Mouse (Mus musculus): Measurements from ENCODE around the gene Erc2.

The Erc2 gene

DNA sequence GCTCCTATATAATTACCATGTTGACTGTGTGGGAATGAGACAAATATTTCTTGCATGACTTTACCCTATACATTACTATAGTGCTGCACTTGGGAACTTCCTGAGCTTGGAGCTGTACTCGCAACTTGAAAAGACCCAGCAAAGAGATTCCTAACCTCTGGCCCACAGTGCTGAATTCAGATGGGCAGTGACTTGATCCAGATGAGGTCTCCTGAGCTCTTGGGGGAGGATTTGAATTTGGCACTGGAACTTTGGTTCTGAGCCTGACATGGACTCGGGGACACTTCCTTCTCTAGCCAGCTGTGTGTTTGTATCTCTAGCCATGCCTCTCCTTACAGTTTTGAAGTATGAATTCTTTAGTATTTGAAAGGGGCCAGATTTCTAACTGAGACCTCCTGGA, 666.7 kb downstream of the Erc2 start:
- DNase-seq (ENCODE audit: low read depth) = no peak

DNA sequence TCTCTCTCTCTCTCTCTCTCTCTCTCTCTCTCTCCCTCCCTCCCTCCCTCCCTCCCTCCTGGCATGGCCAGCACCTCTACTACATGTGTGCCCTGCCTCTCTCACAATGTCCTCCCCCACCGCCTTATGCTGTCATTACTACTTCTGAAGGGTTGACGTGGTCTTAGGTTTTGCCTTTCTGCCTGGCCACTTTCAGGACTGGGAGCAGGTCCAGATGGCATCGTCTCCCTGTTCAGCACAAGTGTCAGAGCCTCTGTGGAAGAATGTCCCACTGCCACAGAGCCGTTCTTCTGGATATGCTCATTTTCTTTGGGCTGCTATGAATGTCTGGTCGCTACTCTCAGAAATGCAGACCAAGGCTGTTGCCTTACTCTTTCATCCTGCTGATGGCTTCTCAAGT, 671.7 kb downstream of the Erc2 start:
- DNase-seq (ENCODE audit: low read depth) = no peak

DNA sequence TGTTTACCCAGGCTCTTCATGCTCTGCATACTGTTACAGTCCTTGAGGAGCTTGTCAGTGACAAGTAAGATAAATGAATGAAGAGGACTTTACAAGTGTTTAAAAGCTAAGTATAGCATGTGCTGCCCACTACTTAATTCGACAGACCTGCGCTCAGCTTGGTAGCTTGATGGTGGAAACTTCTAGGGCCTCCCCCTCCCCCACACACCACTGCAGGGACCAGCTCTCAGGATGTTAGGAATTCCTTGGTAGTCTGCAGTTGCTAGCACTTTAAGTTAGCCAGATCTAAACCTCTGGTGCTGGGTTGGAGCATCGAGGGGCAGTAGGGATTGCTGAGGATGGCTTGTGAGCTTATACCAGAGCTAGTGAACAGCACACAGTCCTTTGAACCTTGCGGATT, 672.9 kb downstream of the Erc2 start:
- DNase-seq (ENCODE audit: low read depth) = no peak

DNA sequence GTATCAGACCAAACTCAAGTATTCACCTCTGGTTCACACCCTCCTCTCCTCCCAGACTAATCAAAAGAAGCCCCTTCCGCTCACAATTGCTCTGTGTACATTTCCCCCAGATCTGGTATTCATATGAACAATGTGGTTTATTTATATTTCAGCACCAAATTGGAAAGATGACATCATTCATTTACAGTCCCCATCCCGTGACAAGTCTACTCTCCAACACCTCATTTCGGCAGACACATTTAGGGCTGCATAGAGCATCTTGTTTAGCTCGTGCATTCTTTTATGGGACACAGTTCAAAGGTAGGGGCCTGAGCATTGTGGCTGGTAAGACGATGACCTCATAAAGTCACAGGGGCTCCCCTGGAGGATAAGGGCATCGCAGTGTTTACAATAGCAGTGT, 677.9 kb downstream of the Erc2 start:
- DNase-seq (ENCODE audit: low read depth) = no peak

DNA sequence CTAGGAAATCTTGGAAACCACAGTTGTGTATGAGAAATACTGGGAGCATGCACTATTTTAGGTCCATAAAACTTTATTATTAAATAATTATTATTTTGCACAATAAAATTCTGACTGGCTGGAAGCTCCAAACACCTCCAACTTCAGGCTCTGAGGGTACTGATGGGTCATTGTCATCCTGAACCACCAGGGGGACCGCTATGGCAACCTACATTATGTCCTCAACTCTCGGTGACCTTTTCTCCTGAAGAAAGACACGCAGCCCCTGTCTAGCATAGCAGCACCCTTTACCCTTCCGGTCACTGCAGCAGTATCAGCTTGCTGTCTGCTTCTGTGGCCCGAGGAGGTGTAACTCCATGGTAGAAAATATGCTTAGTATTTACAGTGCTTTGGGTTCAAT, 679.0 kb downstream of the Erc2 start:
- no peak for DNase-seq (ENCODE audit: low read depth)

DNA sequence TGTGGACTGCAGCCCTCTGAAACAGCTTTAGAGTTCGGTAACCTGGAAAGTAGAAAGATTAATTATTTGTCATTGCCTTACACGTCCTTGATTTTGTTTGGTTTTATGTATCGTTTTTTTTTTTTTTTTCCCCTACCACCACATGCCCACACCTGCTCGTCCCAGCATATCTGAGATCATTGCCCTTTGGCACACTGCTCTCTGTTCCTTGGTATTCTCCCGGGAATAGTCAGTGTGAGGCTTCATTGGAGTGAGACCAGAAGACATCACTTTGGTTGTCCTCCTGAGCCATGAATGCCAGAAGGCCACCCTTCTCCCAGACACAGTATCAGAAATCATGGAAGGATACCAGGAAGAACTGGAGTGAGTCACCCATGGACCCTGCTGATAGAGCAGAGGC, 681.9 kb downstream of the Erc2 start:
- no peak for DNase-seq (ENCODE audit: low read depth)

DNA sequence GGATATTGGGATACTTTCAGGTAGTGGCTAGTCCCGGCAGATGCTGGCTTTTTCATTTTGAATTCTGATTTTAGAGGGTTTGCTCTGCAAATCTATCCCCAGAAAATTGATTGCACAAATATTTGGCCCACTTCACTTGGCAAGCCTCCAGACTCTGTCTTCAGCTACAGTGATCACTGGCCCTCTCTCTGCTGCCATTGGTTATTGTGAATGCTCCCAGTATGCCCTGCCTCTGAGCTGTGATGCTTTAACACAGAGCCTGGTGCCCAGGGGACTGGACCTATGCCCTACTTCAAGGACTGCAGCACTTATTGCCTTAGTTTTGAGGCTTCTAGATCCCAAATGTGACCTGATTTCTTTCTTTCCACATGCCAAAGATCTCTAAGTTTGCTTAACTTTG, 686.4 kb downstream of the Erc2 start:
- DNase-seq (ENCODE audit: low read depth) = no peak

DNA sequence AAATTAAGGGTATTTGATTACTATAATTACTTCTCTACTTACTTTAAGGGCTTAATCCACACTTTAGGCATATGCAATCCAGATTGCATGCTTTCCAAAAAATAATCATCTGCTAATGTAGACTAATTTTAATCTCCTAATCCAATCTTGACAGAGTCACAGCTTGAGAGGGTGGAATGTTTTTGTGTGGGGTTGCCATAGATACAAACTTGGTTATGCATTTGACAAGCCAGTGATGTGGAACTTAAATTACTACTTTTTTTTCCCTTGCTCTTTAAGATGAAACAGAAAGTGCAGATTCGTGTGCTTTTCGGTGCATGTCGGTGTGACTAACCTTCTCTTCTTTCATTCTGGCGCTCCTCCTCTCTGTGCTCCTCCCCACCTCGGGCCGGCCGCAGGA, 694.6 kb downstream of the Erc2 start:
- no peak for DNase-seq (ENCODE audit: low read depth)

DNA sequence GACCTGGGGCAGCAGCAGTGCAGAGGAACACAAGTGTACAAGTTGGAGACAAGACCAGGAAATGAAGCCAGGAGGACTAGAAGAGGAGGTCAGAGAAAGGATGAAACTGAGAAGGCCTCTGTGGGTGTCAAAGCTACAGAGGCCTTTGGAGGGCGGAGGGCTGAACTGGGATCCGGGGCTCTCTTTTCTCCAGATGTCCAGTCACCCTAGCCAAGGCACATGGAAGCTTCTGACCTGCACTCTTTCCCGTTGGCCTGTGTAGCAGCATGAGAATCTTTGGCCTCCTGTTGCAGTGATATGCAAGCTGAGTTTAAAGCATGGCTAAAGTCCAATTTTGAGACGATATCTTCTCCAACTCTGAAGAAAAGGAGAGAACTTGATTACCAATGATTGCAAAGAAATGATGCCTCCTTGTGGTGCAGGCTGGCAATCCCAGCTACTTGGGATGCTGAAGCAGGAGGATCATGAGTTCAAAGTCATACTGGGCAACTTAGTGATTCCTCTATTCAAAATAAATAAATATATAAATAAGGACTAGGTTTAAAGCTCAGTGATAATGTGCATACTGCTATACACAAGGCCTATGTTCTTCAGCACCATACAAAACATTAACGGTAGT, 699.8 kb downstream of the Erc2 start:
- no peak for DNase-seq (ENCODE audit: low read depth)

DNA sequence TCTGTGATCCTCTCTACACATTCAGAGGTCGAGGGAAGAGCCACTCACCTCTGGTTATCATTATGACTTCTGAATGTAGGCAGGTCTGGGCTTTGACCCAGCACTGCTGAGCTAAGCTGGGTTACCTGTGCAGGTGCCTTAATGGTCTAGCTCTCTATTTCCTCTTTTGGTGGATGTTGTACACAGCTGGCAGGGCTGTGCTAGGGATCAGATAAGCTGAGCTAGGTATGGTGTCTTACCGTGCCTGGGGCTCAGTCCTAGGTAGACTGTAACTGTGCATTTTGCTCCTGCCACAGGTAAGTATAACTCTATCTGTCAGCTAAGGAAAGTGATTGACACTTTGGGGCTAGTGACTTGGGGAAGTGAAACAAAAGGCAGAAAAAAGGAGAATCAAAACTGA, 701.0 kb downstream of the Erc2 start:
- no peak for DNase-seq (ENCODE audit: low read depth)

DNA sequence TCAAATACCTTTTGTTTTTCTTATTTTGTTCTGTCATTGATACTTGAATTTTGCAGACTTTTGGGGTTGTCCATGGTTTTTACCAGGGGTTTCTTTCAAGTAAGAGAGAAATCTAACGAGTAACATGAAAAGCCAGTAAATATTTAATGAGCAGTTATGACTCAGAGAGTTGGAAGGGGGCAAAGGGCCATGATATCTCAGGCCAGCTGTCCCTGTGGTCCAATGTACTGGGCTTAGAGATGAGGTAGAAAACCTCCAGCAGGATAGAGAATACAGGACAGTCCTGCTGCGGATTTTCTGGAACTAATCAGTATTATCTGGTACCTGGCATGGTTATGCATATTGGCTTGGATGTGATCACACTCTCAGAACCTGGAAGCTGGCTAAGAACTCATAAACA, 701.5 kb downstream of the Erc2 start:
- no peak for DNase-seq (ENCODE audit: low read depth)

DNA sequence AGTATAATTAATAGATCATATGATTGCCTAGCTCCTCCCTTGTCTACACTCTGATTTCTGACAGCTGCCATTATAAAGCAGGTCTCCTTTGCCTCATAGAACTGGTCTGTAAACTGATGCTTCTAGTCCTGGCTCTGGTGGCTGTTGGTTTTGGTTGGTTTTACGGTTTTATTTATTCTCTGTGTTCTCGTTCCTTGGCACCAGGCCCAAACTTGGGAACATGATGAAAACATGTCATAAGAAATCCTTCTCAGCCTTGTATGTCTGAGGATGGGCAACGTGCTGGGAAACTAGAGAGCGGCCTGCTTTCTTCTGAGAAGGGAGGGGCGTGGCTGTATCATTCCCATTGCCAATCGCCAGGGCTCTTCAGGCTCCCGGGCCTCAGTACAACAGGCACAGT, 704.2 kb downstream of the Erc2 start:
- no peak for DNase-seq (ENCODE audit: low read depth)

DNA sequence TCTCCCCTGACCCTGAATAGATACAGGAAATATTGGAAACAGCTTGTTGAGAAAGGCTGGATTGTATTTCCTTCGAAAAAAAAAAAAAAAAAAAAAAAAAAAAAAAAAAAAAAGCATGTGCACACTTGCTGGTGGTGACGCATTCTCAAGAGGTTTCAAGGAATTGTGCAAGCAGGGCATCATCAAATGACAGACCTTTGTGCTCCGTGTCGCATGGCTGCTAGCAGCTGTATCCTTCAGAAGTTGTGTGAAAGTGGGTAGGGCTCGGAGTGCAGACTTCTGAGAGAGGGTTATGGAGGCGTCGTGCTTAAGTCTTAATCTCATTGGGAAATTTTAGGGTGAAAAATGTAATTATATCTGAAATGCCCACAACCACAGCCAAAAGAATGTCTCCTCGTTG, 706.3 kb downstream of the Erc2 start:
- no peak for DNase-seq (ENCODE audit: low read depth)

DNA sequence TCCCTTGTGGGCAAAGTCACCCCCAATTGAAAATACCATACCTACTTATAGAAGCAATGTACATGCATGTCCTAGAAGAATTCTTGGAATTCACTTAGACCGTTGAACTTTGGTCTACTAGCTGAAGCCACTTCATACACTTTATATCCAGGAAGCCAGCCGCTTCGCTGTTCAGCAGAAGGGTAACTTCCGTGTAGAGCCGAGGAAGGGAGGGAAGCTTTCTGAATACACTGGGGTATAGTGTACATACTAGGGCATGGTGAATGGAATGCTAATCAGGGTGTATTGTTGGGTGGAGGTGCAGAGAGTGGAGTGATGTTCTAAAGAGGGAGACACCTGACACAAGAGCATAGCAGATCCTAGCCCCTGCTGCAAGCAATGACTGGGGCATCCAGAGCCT, 708.9 kb downstream of the Erc2 start:
- no peak for DNase-seq (ENCODE audit: low read depth)

DNA sequence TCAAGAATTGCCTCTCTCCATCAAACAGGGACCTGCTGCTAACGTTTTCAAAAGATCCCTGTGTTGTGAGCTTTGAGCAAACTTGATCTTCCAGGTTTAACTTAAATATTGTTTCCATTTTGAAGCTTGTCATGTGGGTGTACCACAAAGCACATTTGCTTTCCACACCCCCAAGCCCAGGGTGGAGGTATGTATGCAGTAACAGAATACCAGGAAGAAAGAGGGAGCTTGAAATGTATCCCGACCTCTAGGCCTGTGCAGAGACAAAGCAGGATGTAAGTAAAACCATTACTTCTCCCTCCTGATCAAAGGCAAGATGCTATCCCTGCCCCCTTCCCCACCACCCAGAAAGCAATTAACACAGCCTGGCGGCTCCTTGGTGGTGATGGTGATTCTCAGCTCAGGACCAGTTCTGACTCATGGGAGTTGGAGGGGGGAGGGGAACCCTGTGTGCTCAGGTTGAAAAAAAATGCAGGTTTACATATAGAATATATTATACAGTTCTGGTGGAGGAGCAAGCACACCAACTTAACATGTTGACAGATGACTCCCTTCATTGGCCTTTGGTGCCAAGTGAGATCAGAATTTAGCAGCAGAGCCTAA, 710.2 kb downstream of the Erc2 start:
- no peak for DNase-seq (ENCODE audit: low read depth)

DNA sequence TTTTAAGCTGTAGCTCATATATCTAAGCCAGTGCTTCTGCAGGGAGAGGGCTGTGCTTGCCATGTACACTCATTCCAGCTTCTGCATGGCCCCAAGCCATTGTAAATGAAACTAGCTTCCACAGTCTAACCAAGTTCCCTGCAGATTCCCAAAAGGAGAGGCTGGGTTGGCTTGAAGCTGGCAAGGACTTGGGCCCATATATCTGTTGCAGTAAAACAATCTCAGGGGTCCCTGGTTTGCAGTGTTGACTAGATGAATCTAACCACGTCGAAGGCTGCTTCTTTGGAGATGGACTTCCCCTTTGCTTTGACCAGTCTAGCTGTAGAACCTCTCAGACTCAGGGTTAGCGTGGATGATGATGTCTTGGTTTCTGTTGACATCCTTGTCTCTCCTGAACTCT, 716.9 kb downstream of the Erc2 start:
- no peak for DNase-seq (ENCODE audit: low read depth)

DNA sequence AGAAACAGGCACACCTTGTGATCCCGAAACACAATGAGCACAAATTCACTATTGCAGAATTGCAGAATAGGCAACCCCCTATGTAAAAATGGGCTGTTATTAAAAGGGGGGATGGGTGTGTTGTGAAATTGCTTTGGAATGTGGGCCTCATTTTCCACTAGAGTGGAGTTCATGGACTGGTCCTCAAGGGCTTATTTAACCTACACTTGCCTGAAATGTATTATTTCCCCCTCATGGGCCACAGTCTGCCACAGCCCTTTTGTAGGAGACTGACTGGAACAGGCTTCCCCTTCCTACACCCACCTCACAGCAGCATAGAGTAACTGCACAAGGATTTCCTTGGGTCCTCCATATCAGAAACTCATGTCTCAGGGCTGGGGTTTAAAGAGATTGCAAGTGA, 726.9 kb downstream of the Erc2 start:
- no peak for DNase-seq (ENCODE audit: low read depth)

DNA sequence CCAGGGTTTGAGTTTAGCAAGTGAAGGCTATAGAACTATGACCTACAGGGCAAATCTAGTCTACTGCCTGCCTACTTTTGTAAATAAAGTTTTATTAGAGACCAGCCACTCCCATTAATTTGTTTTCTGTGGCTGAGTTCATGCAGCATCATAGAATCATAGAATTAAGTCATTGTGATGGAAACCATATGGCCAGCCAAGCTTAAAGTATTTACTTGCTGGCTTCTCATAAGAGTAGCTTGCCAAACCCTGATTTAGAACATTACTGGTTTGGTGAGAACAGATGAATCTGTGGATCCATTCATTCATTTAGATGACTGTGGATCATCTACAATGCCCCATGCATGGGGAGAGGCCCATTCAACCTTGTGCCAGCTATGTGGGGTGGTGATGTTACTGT, 733.8 kb downstream of the Erc2 start:
- DNase-seq (ENCODE audit: low read depth) = no peak

DNA sequence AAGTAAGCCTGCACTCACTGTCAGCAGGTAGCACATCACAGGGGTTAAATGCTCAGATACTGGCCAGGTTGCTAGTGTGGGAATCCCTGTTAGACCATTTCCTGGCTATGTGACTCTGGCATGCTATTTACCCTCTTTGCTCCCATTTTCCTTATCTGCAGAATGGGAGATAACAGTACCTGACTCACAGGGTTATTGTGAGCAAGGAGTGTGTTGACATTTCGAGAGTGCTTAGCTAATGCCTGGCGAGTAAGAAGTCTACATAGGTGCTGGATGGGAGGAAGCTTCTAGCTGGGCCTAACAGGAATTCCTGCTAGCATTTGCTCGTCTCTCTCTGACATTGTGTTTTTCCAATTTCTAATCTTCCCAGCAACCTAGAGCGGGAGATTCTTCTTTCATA, 737.3 kb downstream of the Erc2 start:
- DNase-seq (ENCODE audit: low read depth) = no peak

DNA sequence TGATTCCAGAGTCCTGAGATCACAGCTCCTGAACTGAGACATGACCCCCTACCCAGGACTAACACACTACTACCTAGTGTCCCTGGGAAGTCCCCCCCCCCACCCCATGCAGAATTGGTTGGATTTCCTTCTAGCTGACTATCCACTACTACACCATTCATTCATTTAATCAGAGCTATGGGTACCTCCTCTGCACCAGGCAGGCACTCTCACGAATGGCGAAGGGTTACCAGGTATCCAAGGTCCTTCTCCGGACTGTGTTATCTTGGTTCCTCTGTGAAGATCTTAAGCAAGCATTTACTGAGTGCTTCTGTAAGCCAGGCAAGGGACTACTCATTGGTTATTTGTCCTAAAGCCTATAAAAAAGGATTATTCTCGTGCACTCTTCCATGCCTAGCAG, 737.8 kb downstream of the Erc2 start:
- DNase-seq (ENCODE audit: low read depth) = no peak

DNA sequence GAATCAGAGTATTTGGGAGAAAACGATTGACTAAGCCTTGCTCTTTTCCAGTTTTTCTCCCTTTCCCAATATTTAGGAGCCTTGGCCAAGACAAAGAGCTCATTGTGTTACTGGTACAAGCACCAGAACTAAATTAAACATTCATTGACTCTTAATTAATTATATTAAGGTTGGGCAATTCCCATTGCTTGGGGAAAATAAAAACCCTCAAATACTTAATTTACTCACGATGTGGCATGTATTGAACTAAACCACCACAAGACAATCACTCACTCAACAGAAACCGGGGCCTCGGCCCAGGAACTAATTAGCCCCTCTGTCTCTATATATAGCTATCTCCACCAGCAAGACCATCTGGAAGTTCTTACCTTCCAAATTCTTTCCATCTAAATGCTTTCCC, 740.1 kb downstream of the Erc2 start:
- no peak for DNase-seq (ENCODE audit: low read depth)

DNA sequence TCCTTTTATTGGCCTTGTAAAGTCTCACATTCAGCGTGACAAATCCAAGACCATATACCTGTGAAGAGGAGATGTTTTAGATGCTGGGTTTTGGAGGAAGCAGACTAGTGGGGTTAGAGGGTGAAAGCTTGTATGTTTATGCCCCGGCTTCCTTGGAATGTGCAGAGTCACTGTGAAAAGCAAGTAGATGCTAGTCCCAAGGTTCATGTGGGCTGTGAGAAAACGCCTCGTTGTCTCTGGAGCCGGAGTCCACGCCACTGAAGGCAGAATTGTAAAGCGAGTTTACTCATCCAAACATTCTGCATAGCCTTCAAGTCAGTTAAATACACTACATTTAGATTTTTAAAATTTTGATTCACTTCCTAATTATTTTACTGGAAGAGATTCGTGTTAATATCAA, 748.5 kb downstream of the Erc2 start:
- no peak for DNase-seq (ENCODE audit: low read depth)

DNA sequence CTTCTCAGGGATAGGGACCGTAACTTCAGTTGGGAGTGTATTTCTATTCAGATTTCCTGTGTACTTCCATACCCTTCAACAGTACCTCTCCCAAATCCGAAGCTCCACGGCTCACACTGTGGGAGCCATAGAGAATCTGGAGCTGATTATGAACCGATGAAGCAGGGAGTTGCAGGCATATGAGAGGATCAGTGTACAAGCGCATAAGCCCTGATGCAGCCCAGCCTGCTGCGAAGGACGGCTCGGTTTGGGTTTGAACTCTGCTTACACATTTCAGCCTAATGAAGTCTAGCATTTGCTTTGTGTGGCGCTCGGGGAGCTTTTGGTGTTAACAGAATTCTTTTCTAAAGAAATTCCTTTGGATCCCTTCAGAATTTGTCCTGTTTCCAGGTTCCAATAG, 749.4 kb downstream of the Erc2 start:
- no peak for DNase-seq (ENCODE audit: low read depth)

DNA sequence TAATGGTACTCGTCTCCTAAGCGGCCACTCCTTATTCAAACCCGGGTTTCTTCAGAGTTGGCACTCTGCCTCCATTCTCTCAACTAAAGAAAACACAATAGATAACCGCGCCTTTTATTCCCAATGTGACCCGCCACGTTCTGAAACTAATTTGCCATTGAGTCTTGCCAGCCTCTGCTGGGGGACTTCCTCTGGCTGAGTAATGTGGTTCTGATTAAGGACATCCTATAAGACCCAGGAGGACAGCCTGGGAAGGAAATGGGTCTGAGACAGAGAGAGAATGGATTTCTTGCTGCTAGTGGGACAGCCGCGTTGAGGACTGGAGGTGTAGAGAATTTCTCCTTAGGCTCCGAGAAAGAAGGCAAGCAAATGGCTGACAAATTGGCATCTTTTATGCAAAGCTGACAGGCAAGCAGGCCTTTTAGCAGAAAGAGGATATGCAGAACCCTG, 753.4 kb downstream of the Erc2 start:
- no peak for DNase-seq (ENCODE audit: low read depth)

Data from c-Kit-positive CD71-negative TER-119-negative erythroid progenitor cells, embryonic 14.5 days (primary cell).